Mouse (Mus musculus): ENCODE measurements around the gene Prr5. TPM values are rescaled to one million over a fixed set of nuclear protein-coding genes. Genes with fewer than 3 reads are reported as not detected.
"Not testable (repeated sequence)": the region's sequence is repeated elsewhere in the genome, so short reads cannot be mapped to it uniquely, and the experiment has no call there.

Prr5 gene
- polyA plus RNA-seq, 2 experiments from 2014 or later = not detected

DNA sequence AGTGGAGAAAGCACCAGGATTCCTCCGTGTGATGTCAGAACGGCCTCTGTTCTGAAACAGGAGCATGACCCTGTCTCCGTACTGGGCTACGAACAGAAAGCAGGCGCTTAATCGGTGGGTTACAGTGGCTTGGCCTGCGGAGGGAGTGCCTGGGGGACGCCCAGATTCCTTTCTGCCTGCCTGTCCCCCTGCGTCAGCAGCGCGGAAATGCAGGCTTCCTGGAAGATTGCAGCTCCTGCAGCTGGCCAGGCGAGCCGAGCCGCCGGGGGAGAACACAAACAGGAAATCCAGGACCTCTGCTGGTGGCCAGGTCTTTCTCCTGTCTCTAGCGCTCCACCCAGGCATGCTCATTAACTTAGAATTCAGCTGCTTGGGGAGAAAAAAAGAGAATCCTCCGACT, 45.3 kb downstream of the Prr5 start:
- no peak for ATAC-seq

DNA sequence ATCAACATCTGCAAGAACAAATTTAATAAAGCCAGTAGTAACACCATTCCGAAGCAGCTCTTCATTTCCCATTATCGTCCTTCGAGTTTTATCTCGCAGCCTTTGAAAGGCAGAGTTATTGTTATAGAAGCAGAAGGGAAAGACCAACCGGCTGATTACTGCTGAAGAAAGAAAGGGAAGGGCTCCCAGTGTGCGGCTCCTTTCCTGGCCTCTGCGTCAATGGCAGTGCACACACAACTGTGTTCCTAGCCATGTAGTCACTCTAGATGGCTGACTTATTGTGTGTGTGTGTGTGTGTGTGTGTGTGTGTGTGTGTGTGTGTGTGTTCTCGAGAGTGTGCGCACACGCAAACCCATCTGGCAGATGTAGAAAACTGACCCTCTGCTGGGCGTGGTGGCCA, 45.7 kb downstream of the Prr5 start:
- ATAC-seq = no peak

DNA sequence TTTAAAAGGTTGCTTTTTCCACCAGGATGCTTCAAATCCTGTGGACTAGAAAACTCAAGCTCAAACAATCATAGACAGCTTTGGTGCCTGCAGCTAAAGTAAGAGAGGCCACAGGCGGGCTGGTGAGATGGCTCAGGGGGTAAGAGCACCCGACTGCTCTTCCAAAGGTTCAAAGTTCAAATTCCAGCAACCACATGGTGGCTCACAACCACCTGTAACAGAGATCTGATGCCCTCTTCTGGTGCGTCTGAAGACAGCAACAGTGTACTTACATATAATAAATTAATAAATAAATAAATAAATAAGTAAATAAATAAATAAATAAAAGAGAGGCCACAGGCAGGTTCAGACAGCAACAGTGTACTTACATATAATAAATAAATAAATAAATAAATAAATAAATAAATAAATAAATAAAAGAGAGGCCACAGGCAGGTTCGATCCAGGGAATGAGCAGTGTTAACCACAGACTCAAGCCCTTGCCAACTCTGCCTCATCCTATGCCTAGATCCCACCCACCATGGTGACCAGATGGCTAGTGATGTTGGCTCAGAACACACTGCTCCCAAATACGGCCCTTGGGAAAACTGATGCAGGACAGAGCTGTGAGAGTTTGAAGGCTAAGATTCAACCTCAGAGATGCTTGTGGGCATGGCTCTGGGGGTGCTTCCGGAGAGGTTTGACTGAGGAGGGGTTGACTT, 48.3 kb downstream of the Prr5 start:
- not testable (repeated sequence) for ATAC-seq

DNA sequence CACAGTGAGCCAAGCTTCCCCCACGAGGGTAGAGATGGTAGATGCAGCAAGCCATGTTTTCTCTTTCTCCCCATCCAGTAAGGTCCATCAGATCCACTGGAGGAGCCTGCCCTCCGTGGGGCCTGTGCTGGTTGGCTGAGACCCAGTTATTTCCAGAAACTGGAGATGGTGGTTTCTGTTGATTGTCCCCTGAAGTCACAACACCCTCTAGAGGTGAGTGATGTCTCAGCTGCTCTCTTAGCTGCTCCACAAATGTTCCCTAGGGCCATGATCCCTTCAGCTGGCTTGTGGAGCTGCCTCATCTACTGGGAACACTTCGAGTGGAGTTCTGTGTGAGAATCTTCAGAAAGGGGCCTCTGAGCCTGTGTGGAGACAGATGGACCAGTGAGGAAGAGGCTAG, 49.4 kb downstream of the Prr5 start:
- ATAC-seq = no peak

DNA sequence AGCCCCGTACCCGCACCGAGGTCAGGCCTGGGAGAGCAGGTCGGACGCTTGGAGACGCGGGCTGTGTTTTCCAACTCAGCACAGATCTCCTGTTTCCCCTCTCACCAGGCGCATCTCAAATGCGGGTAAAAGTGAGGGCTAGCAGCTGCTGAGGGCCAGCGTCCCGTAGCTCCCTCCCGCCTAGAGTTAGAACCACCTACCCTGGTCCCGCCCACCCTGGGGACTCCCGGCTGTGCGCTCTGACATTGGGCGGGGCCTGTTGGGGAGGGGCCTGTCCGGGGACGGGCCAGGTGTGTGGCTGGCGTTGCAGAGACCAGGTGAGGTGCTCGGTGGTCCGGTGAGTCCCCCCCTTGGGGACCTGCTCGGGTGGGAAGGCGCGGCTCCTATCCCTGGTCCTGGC, 50.4 kb downstream of the Prr5 start, which contains the start of gene Arhgap8:
Arhgap8 (plus strand) TSS at position 262 of the 400 bp plus-strand sequence.
- ATAC-seq = no peak

DNA sequence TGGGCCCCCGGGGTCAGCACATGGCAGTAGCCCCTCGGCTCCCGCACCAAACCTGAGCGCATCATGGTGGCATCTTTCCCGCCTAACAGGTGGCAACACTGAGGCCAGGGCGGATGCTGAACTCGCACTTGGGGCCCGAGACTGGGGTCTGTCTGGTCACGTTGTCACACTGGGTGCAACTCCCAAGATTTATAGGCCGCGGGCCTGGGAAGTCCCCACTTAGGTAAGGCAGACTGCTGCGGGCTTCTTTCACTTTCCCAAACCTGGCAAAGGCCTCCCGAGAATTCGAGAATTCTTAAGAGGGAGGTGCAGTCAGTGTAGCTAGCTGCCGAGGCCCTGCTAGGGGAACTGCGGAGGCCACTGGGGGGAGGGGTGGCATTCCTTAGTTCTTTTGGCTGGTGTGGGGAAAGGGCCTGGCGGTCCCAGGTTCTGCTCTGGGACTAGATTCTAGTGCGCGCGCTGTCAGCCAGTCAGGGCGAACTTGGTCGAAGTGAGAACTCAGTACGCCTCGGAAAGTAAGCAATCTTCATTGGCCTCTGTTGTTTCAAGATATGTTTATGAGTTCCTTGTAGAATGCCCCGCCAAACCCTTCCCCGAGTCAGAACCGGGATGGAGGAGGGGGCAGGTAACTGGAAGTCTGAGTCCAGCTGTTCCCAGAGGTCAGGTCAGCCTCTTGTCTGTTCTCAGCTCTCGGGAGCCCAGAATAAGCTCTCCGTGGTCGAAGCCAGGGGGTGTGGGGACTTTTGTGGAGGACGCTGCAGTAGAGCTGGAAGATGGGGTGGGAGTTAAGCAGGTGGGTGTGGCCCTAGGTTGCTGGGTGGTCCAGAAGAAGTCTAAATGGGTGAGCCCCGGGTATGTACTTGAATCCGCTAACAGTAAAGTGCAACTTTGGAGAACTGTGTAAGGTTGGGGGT, 51.1 kb downstream of the Prr5 start:
- ATAC-seq = no peak

DNA sequence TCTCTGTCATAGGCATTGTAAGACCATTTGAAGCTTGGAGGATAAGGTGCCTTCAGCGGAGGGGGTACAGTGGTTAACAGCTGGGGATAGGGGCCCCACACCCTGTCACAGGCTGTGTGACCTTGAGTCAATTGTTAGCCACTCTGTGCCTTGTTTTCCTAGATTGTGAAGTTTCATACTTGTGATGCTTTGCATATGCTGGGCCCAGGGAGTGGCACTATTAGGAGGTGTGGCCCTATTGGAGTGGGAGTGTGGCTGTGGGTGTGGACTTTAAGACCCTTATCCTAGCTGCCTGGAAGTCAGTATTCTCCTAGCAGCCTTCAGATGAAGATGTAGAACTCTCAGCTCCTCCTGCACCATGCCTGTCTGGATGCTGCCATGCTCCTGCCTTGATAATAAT, 54.2 kb downstream of the Prr5 start:
- ATAC-seq = not testable (repeated sequence)

DNA sequence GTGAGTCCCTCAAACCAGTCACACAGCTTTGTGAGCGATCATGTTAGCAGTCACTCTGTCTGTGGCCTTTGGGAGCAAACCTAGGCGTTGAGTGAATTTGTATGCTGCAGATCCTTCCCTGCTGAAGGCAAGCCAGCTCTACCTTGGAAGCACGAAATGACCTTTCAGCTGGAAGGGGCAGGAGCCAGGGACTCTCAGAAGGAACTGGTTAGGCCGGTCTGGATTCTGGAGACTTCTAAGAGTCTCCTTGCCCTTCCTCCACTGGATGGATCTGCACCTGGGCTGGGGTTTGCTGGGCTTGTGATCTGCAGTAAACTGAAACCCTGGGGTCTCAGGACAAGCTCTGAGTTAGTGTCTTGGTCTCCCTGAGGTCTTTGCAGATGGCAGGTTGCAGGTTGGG, 54.8 kb downstream of the Prr5 start:
- no peak for ATAC-seq

DNA sequence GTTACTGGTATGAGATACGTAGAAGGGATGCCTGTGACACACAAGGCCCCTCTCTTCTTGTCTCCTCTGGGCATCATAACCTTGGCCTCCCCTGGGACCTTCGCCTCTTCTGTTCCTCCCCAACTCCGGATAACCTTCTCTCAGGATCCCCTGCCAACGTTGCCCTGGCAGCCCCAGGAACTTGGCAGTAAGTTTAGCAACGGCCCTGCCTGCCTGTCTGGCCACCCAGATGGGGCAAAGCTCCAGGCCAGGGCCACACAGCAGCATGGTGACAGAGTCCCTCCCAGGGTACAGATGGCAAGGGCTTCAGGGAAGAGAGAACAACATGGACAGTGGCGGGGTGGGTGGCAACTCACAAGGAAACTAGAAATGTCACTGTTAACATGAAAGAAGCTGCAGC, 60.3 kb downstream of the Prr5 start:
- no peak for ATAC-seq

DNA sequence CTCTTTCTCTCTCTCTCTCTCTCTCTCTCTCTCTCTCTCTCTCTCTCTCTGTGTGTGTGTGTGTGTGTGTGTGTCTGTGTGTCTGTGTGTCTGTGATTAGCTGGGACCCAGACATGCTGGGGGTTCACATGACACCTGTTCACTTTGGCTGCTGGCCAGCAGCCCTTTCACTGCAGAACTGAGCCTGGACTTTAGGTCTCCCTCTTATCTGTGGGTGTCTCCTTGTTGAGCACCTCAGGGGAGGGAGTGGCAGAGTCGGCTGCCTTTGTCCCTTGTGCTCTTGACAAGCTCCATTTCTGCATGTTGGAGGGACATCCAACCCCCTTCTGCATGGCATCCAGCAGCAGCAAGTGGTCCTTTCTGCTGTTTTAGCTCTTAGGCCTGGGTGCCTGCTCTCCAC, 61.5 kb downstream of the Prr5 start:
- ATAC-seq = no peak

DNA sequence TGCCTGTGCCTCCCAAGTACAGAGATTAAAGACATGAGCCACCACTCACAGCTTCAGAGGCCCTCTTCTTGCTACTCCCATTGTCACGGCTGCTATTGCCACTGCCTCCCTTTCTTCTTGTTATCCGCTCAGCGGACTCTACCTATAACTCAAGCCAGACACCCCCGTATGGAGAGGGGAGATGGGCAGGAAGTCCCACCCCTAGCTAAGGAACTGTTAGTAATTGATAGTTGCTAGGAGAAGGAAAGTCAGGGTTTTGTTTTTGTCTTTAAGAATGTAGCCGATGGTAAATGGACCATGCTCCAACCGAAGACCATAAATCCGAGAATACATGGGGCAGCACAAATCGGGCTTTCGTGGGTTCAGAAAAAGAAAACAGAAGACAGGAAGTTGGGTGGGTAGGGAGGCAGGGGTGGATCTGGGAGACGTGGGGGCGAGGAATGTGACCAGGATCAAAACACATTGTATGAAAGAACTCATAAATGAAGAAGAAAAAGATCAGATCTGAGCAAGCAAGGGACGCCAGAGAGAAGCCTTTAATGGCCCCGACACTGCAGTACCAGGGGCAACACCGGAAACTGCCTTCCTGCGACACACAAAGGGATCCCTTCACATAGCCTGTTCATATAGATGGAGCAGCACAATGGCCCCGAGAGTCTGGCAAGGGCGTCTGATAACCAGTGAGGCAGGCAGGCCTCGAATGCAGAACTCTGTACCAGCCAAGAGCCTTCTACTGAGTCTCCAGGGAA, 62.4 kb downstream of the Prr5 start:
- ATAC-seq = no peak

DNA sequence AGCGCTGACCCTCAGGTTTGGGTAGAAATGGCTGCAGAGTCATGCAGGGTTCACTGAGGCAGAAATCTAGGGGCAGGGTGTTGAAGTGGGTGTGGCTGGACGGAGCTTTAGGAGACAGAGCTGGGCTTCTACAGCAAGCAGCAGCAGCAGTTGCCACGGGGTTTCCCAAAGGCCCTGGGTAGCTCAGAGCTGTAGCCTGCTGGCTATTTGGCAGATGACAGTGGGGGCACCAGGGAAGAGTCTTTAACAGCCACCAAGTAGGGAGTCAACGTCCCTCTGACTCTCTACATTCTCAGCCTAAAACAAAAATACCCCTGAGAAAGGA, 63.0 kb downstream of the Prr5 start:
- ATAC-seq = no peak

DNA sequence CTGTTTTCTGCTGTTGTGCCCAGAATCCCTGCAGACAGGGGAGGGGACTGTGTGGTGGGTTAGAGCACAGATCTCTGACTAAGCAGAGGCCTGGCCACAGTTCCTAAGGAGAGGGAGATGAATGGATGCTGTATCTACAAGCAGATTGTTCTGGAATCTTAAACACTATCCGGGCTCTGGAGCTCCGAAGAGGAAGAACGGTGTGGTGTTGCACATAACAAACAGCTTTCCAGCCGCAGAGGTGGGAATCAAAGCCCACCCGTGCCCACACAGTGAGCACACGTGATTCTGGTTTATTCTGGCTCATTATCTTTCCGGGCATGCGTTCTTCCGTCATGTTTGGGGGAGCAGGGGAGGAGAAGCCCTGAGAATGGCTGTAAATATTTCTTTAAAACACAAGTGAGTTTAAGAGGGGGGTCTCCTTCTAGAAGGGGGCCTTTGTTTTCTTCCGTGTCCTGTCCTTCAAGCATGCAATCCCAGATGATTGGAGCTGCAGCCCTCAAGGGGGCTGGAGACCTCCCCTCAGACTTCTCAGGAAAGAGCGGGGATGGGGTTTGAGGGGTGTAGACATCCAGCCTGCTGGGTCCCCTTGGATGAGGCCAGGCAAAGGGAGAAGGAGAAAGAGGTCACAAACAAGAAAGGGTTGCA, 67.0 kb downstream of the Prr5 start:
- no peak for ATAC-seq

DNA sequence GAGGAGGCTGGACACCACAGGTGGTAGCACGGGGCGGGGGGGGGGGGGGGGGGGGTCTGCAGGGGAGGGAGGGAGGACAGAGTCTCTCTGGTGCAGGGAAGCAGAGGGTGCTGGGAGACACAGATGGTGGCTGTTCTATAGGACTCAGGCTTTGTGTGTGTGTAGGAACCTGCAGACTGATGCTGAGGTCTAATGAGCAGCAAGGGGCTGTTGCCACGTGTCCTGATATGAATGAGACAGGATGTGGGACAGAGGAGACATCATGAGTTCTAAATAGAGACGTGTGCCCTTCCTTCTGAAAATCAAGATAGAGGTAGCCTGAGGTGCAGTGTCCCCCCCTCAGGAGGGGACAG, 67.5 kb downstream of the Prr5 start:
- no peak for ATAC-seq

DNA sequence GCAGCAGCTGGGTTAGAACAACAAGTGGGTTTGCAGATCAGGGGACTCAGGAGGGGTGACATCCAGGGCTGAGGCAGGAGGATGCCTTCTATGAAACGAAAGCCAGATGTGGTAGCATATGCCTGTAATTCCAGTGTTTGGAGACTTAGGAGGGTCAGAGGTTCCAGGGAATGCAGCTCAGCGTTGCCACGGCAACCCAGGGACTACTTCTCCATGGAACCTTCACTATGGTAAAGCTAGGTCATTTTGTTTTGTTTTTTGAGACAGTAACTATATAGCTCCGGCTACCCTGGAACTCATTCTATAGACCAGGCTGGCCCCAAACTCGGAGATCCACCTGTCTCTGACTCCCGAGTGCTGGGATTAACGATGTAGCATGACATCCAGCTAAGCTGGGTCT, 68.8 kb downstream of the Prr5 start:
- ATAC-seq = no peak

DNA sequence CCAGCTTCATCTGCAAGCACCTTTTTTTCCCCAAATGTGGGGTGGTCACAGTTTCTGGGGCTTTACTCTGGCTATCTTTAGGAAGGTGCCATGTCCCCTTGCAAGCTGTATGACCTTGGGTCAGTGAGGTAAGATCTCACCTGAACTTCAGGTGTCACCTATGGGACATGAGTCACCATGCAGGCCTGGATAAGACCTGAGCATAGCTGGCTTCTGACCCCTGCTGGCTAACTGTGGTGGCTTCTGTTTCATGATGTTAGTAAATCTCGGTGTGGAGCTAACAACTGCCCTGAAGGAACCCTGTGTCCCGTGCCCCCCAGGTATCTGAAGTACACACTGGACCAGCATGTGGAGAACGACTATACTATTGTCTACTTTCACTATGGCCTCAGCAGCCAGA, 72.2 kb downstream of the Prr5 start:
- ATAC-seq = no peak

DNA sequence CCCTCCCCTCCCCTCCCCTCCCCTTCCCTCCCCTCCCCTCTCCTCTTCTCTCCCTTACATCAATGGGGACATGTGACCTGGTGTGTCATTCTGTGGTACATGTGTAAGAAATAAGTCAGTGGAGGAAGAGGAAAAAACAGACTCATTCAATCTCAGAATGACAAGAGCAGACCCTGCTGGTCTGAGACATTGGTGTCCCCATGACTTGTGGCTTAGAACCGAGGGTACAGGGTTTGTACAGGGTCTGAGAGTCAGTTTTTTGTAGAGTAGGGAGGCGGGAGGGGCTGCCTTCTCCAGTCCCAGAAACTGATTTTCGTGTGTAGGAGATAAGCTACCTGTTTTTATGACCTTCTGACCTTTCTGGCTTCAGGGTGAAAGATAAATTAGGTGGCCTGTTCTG, 73.9 kb downstream of the Prr5 start:
- no peak for ATAC-seq

DNA sequence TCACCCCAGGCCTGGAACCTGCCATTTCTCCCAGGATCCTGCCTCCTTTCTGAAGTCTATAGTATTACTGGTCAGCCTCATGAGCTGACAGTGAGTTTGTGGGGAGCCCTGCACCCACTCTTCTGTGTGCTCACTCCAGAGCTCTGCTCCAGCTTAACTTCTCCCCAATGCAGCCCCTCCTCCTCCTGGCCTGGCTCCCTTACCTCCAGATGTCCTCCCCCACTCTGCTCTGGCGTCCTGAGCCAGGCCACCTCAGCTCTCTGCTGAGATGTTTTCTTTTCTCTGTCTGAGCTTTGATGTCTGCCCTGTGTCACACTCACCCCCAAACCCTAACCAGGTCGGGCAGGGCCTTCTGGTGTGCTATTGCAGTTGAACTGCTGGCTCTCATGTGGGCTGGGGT, 74.9 kb downstream of the Prr5 start:
- ATAC-seq = no peak

DNA sequence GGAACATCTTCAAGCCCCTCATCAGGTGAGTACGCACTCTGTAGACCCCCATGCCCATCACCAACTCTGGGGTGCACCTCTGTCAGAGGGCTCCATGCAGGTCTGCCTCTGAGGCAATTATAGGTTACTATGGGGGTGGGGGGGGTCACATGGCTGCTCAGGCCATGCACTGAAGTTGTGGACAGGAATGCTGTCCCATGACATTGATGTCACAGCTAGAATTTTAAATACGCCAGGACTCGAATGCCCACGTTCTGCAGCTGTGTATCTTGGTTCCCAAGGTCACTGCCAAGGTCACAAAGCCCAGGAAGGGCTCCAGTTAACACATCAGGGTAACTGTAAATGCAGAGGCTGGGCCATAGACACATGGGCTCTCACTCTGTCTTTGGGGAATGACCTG, 76.4 kb downstream of the Prr5 start:
- no peak for ATAC-seq
